ENCODE assay signal across 17 mouse cellular contexts in the genomic region with DNA sequence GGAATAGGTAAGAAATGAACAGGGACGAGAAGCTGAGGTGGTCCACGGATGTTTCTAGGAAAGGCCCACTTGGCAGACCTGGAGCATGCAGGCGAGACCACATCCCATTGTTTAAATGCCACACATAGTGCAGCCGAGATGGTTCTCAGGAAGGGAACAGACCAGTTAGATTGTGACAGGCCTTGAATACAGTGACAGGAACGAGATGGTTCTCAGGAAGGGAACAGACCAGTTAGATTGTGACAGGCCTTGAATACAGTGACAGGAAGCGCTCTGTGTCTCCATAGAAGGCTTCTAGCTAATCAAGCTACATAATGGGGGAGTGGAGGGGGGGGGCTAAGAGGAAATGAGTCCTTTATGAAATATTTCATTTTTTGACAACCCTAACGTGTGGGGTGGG. TPM values are rescaled to one million over a fixed set of nuclear protein-coding genes. Genes with fewer than 3 reads are reported as not detected.
A peak's percentile ranks its signal among the peaks of the same experiment; 100 is the strongest.
DNase-seq lines count a peak whose midpoint lies in the region; ATAC-seq and TF ChIP-seq lines count a peak whose summit lies in the region.
"Had no signal": no experiment of that assay in that cellular context is flagged by ENCODE, and none has a peak within 500 bp of the region (broad histone marks: within the 10 kb centered on the region; RNA-seq: fewer than 3 reads in every experiment).

No protein-coding gene starts in this region.

- H3K4me1 ChIP-seq in kidney, embryonic 15.5 days = no peaks in the 10 kb centered on the region
- H3K4me1 ChIP-seq in kidney, embryonic 14.5 days (ENCODE audit: control insufficient read depth, insufficient read depth, low read length) = 0 out of 2 replicates have a peak, but pooled peaks cover 1% of the 10 kb centered on the region
- no peaks in the 10 kb centered on the region for H3K4me1 ChIP-seq in lung, postnatal 0 days (ENCODE audit: insufficient read depth, low read depth, low read length)
- H3K4me1 ChIP-seq: embryonic facial prominence, embryonic 12.5 days; forebrain, embryonic 10.5 days; hindbrain, embryonic 10.5 days; midbrain, embryonic 13.5 days had no signal

- TF ChIP-seq CTCF in gastrocnemius, adult 2 months (IDR thresholded peaks at IDR 0.05) = no peak
- TF ChIP-seq CTCF in lung, postnatal 0 days (IDR thresholded peaks at IDR 0.05) = no peak

- H3K27ac ChIP-seq in gastrocnemius, adult 2 months = peak overlapping the region; percentile 56
- peak overlapping the region; percentile 5; the same call in 1 of the 2 replicates for H3K27ac ChIP-seq in kidney, embryonic 15.5 days
- no peak overlapping the region for H3K27ac ChIP-seq in kidney, embryonic 14.5 days (ENCODE audit: low read depth, low read length)
- H3K27ac ChIP-seq in lung, postnatal 0 days (ENCODE audit: low read length) = no peak overlapping the region
- H3K27ac ChIP-seq: embryonic facial prominence, embryonic 12.5 days; forebrain, embryonic 10.5 days; hindbrain, embryonic 10.5 days; limb, embryonic 13.5 days; midbrain, embryonic 13.5 days had no signal

- TF ChIP-seq EP300 in lung, postnatal 0 days (IDR thresholded peaks at IDR 0.05) = peak; percentile 39; the same call in 1 of the 2 replicates

- H3K27me3 ChIP-seq in kidney, embryonic 15.5 days = no peaks in the 10 kb centered on the region
- H3K27me3 ChIP-seq in kidney, embryonic 14.5 days (ENCODE audit: control insufficient read depth, insufficient read depth, low read length) = no peaks in the 10 kb centered on the region
- no peaks in the 10 kb centered on the region for H3K27me3 ChIP-seq in lung, postnatal 0 days (replicated peaks; ENCODE audit: insufficient read depth, low read length)
- H3K27me3 ChIP-seq: embryonic facial prominence, embryonic 12.5 days; limb, embryonic 13.5 days; midbrain, embryonic 13.5 days had no signal

- intact Hi-C loops in gastrocnemius, adult 2 months (cut with DNase I) = no loop called here

- no peak; the same call in 1 of the 2 replicates for ATAC-seq in kidney, embryonic 15.5 days (replicated peaks; ENCODE audit: low FRiP score)
- ATAC-seq in kidney, embryonic 14.5 days (ENCODE audit: low FRiP score, low TSS enrichment) = no peak
- peak; percentile 98 for ATAC-seq in granulocyte monocyte progenitor cell, adult 5-6 weeks (replicated peaks; ENCODE audit: poor library complexity, severe bottlenecking)
- ATAC-seq in lung, postnatal 0 days = peak; percentile 84
- ATAC-seq: intestine, embryonic 16.5 days; midbrain, embryonic 13.5 days had no signal

- H3K9me3 ChIP-seq in kidney, embryonic 15.5 days (replicated peaks) = no peaks in the 10 kb centered on the region
- no peaks in the 10 kb centered on the region for H3K9me3 ChIP-seq in kidney, embryonic 14.5 days (ENCODE audit: control insufficient read depth, low read length)
- no peaks in the 10 kb centered on the region for H3K9me3 ChIP-seq in lung, postnatal 0 days (ENCODE audit: low read length)
- H3K9me3 ChIP-seq: embryonic facial prominence, embryonic 12.5 days; forebrain, embryonic 10.5 days; hindbrain, embryonic 10.5 days; limb, embryonic 13.5 days; midbrain, embryonic 13.5 days had no signal

- no peaks in the 10 kb centered on the region for H3K36me3 ChIP-seq in kidney, embryonic 15.5 days
- H3K36me3 ChIP-seq in kidney, embryonic 14.5 days (ENCODE audit: control insufficient read depth, insufficient read depth, low read length) = no peaks in the 10 kb centered on the region
- 0 out of 2 replicates have a peak, but pooled peaks cover 3% of the 10 kb centered on the region for H3K36me3 ChIP-seq in lung, postnatal 0 days (ENCODE audit: insufficient read depth, low read length)
- H3K36me3 ChIP-seq: embryonic facial prominence, embryonic 12.5 days; forebrain, embryonic 10.5 days; hindbrain, embryonic 10.5 days; midbrain, embryonic 13.5 days had no signal

- DNase-seq in gastrocnemius, adult 2 months = no peak
- no peak for DNase-seq in gastrocnemius, postnatal 25 days
- peak; percentile 56 for DNase-seq in lung, postnatal 0 days (ENCODE audit: low spot score)
- no peak for DNase-seq in cerebellum, postnatal 10 days
- no peak for DNase-seq in right cerebral cortex, postnatal 36 days (ENCODE audit: low spot score in 2 of 2)
- DNase-seq: adrenal gland, adult 8-10 months; cerebellum, postnatal 14 days; thymus, adult 18-20 months had no signal

- 72% methylated on average over 7 of the region's 7 CpGs for WGBS in kidney, embryonic 15.5 days
- 63% methylated on average over 7 of the region's 7 CpGs for WGBS in kidney, embryonic 14.5 days
- WGBS in lung, postnatal 0 days = 48% methylated on average over 7 of the region's 7 CpGs

- no peak overlapping the region for H3K4me2 ChIP-seq in kidney, embryonic 15.5 days
- no peak overlapping the region for H3K4me2 ChIP-seq in kidney, embryonic 14.5 days (replicated peaks; ENCODE audit: low read depth, low read length)
- H3K4me2 ChIP-seq in lung, postnatal 0 days (replicated peaks; ENCODE audit: low read depth, low read length) = no peak overlapping the region
- H3K4me2 ChIP-seq: embryonic facial prominence, embryonic 12.5 days; limb, embryonic 13.5 days; midbrain, embryonic 13.5 days had no signal

- H3K4me3 ChIP-seq in gastrocnemius, adult 2 months = no peak overlapping the region
- no peak overlapping the region for H3K4me3 ChIP-seq in kidney, embryonic 15.5 days (replicated peaks)
- H3K4me3 ChIP-seq in kidney, embryonic 14.5 days (ENCODE audit: low read length) = no peak overlapping the region
- no peak overlapping the region for H3K4me3 ChIP-seq in lung, postnatal 0 days (ENCODE audit: low read depth, low read length)
- H3K4me3 ChIP-seq: embryonic facial prominence, embryonic 12.5 days; forebrain, embryonic 10.5 days; hindbrain, embryonic 10.5 days; limb, embryonic 13.5 days; midbrain, embryonic 13.5 days had no signal

- no peak overlapping the region for H3K9ac ChIP-seq in kidney, embryonic 15.5 days
- H3K9ac ChIP-seq in kidney, embryonic 14.5 days (ENCODE audit: low read depth, low read length) = no peak overlapping the region
- H3K9ac ChIP-seq in lung, postnatal 0 days (replicated peaks; ENCODE audit: low read depth) = no peak overlapping the region
- H3K9ac ChIP-seq: embryonic facial prominence, embryonic 12.5 days; limb, embryonic 13.5 days; midbrain, embryonic 13.5 days had no signal

RNA-seq across cellular contexts. Expression of a gene that starts 26.6 kb away (rescaled TPM):
- total RNA-seq in gastrocnemius, adult 2 months (2021) = 10 to 100 TPM; 33.0 to 44.0 TPM
- total RNA-seq in gastrocnemius, postnatal 25 days (2021) = 10 to 100 TPM; 27.5 to 28.7 TPM
- polyA plus RNA-seq in kidney, embryonic 15.5 days (2015; fragmentation: Nextera tagmentation; extraction: Ambion mirVana) = 60.8 and 61.0 TPM in 2 replicates
- polyA plus RNA-seq in kidney, embryonic 14.5 days (2014; fragmentation: Nextera tagmentation; extraction: Ambion mirVana) = 63.4 and 74.2 TPM in 2 replicates
- total RNA-seq in granulocyte monocyte progenitor cell, adult 5-6 weeks (2014; fragmentation: Nextera tagmentation) = 42.6 and 48.7 TPM in 2 replicates
- total RNA-seq in granulocyte monocyte progenitor cell, adult 5-6 weeks (2017) = 72.4 and 82.6 TPM in 2 replicates
- 23.1 and 27.3 TPM in 2 replicates for polyA plus RNA-seq in lung, postnatal 0 days (2015; fragmentation: Nextera tagmentation; extraction: Ambion mirVana)

Comparison
In these comparisons a context has a peak if more than half of its experiments do, and no peak if none do; other contexts are left out.
1. H3K27ac ChIP-seq: peak in gastrocnemius, adult 2 months (single experiment) and kidney, embryonic 15.5 days (single experiment); none in kidney, embryonic 14.5 days (single experiment) and lung, postnatal 0 days (single experiment).
2. ATAC-seq: peak in granulocyte monocyte progenitor cell, adult 5-6 weeks (single experiment) and lung, postnatal 0 days (single experiment); none in kidney, embryonic 15.5 days (single experiment) and kidney, embryonic 14.5 days (single experiment).